Mouse (Mus musculus) hindbrain, embryonic 14.5 days (tissue): Measurements from ENCODE around the gene Kcnj3. TPM values are rescaled to one million over a fixed set of nuclear protein-coding genes. Genes with fewer than 3 reads are reported as not detected.
"Not testable (repeated sequence)": the region's sequence is repeated elsewhere in the genome, so short reads cannot be mapped to it uniquely, and the experiment has no call there.

Source experiments
- ATAC-seq: fragments of 200-750 bp; cut with Nextera tagmentation; 2 replicates; pipeline ENCODE4 v1.8.0; 2017; ENCODE audit warnings: moderate number of reproducible peaks, mild to moderate bottlenecking, moderate TSS enrichment, moderate library complexity; ENCODE audit not compliant: low FRiP score
- DNase-seq: peaks from one replicate; pipeline ENCODE4 v3.0.0-alpha.2; 2015; ENCODE audit warnings: low spot score
- H3K27ac ChIP-seq: fragments of 300-500 bp; sonication (generic); 2 replicates; pipeline ENCODE4 v1.5.1; 2014; ENCODE audit warnings: mild to moderate bottlenecking, moderate library complexity
- H3K27me3 ChIP-seq: fragments of 300-500 bp; sonication (generic); 2 replicates; pipeline ENCODE4 v1.6.1; 2014; ENCODE audit warnings: mild to moderate bottlenecking, low read length, mixed read lengths; ENCODE audit not compliant: control insufficient read depth, insufficient read depth
- H3K36me3 ChIP-seq: fragments of 300-500 bp; sonication (generic); replicated peaks from 2 replicates; pipeline ENCODE4 v1.6.1; 2014; ENCODE audit not compliant: control insufficient read depth, insufficient read depth
- H3K4me1 ChIP-seq: fragments of 300-500 bp; sonication (generic); replicated peaks from 2 replicates; pipeline ENCODE4 v1.6.1; 2014; ENCODE audit warnings: antibody characterized with exemption, low read length, mixed read lengths; ENCODE audit not compliant: control insufficient read depth, insufficient read depth
- H3K4me2 ChIP-seq: fragments of 300-500 bp; sonication (generic); replicated peaks from 2 replicates; pipeline ENCODE4 v1.6.1; 2014; ENCODE audit warnings: mild to moderate bottlenecking, moderate library complexity
- H3K4me3 ChIP-seq: fragments of 300-500 bp; sonication (generic); replicated peaks from 2 replicates; pipeline ENCODE4 v1.5.1; 2014; ENCODE audit warnings: mild to moderate bottlenecking, low read length
- H3K9ac ChIP-seq: fragments of 300-500 bp; sonication (generic); 2 replicates; pipeline ENCODE4 v1.6.1; 2014
- H3K9me3 ChIP-seq: fragments of 300-500 bp; sonication (generic); 2 replicates; pipeline ENCODE4 v1.6.1; 2016; ENCODE audit warnings: low read length; ENCODE audit not compliant: control insufficient read depth
- WGBS: fragments of 180-500 bp; shearing (Covaris S2); extraction: QIAGEN DNeasy Blood & Tissue Kit; methylation state at CpG from one replicate; pipeline ENCODE4 v1.1.7; 2014; 5-methylcytosine and 5-hydroxymethylcytosine counted together
- polyA plus RNA-seq: library from polyadenylated mRNA; unstranded; fragments of >200 nt; fragmentation: Nextera tagmentation; extraction: Ambion mirVana; gene quantifications from 2 replicates; pipeline ENCODE4 v1.2.1, GENCODE M21; 2014

The Kcnj3 gene
- polyA plus RNA-seq, 1 experiment from 2014 or later: 7.8 TPM

DNA sequence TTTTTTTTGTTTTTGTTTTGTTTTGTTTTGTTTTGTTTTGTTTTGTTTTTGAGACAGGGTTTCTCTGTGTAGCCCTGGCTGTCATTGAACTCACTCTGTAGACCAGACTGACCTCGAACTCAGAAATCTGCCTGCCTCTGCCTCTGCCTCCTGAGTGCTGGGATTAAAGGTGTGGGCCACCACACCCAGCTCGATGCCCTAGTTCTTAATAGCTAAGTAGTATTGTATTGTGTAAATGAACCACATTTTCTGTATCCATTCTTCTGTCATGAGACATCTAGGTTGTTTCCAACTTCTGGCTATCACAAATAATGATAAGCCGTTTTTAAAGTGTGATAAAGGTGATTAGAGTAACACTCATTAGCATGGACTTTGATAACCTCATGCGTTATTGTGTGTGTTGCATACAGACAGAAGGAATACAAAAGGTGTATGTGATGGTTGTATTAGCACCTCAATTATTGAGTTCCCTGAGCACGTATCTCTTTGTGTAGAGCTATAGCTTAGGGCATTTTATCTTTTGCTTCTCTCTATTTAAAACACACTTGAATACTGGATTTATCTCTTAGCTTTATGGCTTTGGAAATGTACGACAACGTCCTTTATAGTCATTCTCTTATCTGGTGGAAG lies 49.8 kb downstream of the Kcnj3 start:
- H3K9ac ChIP-seq, H3K36me3 ChIP-seq, H3K27ac ChIP-seq, H3K4me2 ChIP-seq, H3K4me1 ChIP-seq, DNase-seq, H3K9me3 ChIP-seq, H3K27me3 ChIP-seq, H3K4me3 ChIP-seq, ATAC-seq: not testable (repeated sequence)
- 92% methylated on average over 7 of the region's 7 CpGs for WGBS

GRCm38 (mm10) chr2:55503390-55504176 lies 67.8 kb downstream of the Kcnj3 start:
- Histone ChIP-seq H3K4me1 (no peaks in the 10 kb centered on the region), H3K27me3 (no peaks in the 10 kb centered on the region), H3K9me3 (no peaks in the 10 kb centered on the region), H3K36me3 (no peaks in the 10 kb centered on the region), H3K4me3 (no peak overlapping the region), H3K4me2 (no peak overlapping the region), H3K9ac (no peak overlapping the region), H3K27ac (no peak overlapping the region)
- ATAC-seq (no peak), DNase-seq (no peak)
- 79% methylated on average over 9 of the region's 9 CpGs for WGBS

DNA sequence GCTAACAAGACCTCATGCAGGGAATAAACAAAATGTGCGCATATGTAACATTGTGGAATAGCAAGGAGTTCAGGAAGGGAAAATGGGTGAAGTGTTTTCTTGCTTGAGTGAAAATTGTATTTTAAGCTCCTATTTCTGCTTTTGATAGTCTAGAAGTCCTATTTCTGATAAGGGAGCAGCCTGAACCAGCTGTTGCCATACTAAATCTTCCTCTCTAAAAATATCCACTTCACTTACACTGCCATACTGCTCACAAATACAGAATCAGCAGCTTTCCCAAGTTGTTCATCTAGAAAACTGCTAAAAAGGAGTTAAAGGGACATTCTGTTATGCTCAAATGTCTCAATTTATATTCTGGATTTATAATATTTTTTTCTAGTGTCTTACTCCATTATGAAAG lies 69.9 kb downstream of the Kcnj3 start:
- 93% methylated on average over 1 of the region's 1 CpGs for WGBS
- H3K27me3 ChIP-seq: no peaks in the 10 kb centered on the region
- H3K4me3 ChIP-seq: no peak overlapping the region
- H3K4me1 ChIP-seq: no peaks in the 10 kb centered on the region
- ATAC-seq: no peak
- no peak overlapping the region for H3K27ac ChIP-seq
- no peak for DNase-seq
- no peaks in the 10 kb centered on the region for H3K36me3 ChIP-seq
- no peaks in the 10 kb centered on the region for H3K9me3 ChIP-seq
- H3K4me2 ChIP-seq: no peak overlapping the region
- no peak overlapping the region for H3K9ac ChIP-seq

GRCm38 (mm10) chr2:55517297-55517696 lies 81.5 kb downstream of the Kcnj3 start:
- Histone ChIP-seq H3K27ac (no peak overlapping the region), H3K4me1 (no peaks in the 10 kb centered on the region), H3K36me3 (no peaks in the 10 kb centered on the region), H3K4me2 (no peak overlapping the region), H3K9ac (no peak overlapping the region), H3K9me3 (no peaks in the 10 kb centered on the region), H3K4me3 (no peak overlapping the region), H3K27me3 (no peaks in the 10 kb centered on the region)
- ATAC-seq: no peak
- no peak for DNase-seq

DNA sequence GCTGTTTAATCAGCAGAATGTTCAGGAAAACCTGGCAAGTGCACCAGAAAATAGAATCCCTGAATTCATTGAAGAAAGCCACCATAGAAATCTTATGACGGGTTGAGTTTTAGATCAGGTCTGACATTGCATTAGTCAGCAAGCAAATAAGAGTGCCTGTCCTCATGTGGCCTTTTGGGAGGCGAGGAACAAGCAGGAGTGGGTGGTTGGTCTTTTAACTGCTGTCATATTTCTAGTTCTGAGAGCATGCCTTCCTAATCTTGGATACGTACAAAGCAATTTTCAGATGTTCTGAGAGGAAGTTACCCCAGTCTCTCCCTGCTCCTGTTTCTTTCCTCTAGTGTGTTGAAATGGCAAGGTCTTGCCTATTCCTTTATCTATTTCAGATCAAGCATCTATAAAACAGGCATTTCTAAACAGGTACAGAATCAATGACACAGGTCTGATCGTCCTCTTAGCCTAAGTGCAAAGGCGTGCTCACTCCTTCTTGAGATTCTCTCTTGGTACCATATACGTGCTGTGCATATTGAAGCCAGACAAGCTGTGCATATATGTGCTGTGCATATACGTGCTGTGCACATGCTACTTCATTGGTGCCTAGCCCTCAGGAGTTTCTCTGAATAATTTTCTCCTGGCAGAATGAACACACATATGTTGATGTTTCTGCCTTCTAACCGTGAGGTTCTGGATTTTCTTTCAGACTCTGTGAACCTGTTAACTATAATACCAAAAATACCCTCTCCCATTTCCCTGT lies 97.1 kb downstream of the Kcnj3 start:
- no peaks in the 10 kb centered on the region for H3K4me1 ChIP-seq
- no peak overlapping the region for H3K27ac ChIP-seq
- no peaks in the 10 kb centered on the region for H3K9me3 ChIP-seq
- WGBS: 84% methylated on average over 8 of the region's 8 CpGs
- DNase-seq (no peak), ATAC-seq (no peak)
- H3K4me3 ChIP-seq: no peak overlapping the region
- no peak overlapping the region for H3K4me2 ChIP-seq
- H3K9ac ChIP-seq: no peak overlapping the region
- H3K36me3 ChIP-seq: no peaks in the 10 kb centered on the region
- no peaks in the 10 kb centered on the region for H3K27me3 ChIP-seq

GRCm38 (mm10) chr2:55534946-55535345 lies 99.2 kb downstream of the Kcnj3 start:
- H3K36me3 ChIP-seq: no peaks in the 10 kb centered on the region
- DNase-seq (no peak), ATAC-seq (no peak)
- no peak overlapping the region for H3K9ac ChIP-seq
- H3K9me3 ChIP-seq: no peaks in the 10 kb centered on the region
- no peak overlapping the region for H3K4me3 ChIP-seq
- no peaks in the 10 kb centered on the region for H3K27me3 ChIP-seq
- no peak overlapping the region for H3K4me2 ChIP-seq
- WGBS: 74% methylated on average over 2 of the region's 2 CpGs
- H3K27ac ChIP-seq: no peak overlapping the region
- H3K4me1 ChIP-seq: no peaks in the 10 kb centered on the region

GRCm38 (mm10) chr2:55535482-55535881 lies 99.7 kb downstream of the Kcnj3 start:
- no peak for DNase-seq
- no peak overlapping the region for H3K4me3 ChIP-seq
- 86% methylated on average over 1 of the region's 1 CpGs for WGBS

DNA sequence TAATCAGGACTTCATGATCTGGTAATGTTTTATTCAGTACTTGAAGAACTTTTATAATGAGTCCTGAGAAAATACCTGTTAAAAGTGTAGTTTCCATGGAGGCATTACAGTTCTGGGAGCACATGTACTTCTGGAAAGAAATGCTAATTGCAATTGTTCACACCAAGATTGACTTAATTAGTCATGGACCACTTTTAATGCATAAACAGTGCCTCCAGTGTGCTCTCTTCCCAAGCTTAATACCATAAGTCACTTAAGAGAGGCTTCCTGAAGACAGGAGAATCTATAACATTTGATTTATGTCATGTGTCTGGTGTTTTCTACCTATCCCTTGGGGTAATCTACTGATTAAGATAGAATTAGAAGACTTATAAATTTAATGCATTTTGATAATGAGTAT lies 111.8 kb downstream of the Kcnj3 start:
- ATAC-seq (no peak), DNase-seq (no peak)
- no peaks in the 10 kb centered on the region for H3K9me3 ChIP-seq

More at GRCm38 (mm10) chr2:55535482-55535881, 99.7 kb downstream of the Kcnj3 start:
- Histone ChIP-seq H3K27ac (no peak overlapping the region), H3K27me3 (no peaks in the 10 kb centered on the region), H3K4me1 (no peaks in the 10 kb centered on the region), H3K9ac (no peak overlapping the region), H3K36me3 (no peaks in the 10 kb centered on the region), H3K9me3 (no peaks in the 10 kb centered on the region), H3K4me2 (no peak overlapping the region)
- no peak for ATAC-seq

DNA sequence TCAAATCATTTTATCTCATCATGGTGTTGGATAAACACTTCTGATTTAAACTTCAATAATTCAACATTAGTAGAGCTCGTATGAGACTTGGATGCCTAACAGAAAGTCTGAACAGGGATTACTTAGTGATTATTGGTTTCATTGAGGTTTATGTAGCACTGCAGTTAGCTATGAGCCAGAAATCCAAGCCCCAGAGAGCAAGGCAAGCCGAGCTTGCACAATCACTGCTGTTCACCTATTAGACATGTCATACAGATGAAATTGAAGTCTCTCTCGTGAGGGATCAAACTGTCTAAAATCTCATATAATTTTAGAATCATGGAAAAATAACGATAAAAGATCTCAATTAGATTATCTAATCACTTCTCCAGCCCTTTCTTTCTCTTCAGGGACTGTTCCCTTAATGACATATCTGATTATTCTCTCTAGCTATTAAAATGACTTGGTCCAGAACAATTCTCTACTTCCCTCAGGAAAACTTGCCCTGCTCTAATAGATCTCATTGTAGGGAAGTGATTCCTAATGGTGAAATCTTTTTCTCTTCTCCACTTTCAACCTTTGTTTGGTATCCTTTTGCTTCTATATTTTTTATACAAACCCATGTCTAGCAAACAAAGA lies 122.7 kb downstream of the Kcnj3 start:
- H3K4me1 ChIP-seq: no peaks in the 10 kb centered on the region
- no peaks in the 10 kb centered on the region for H3K36me3 ChIP-seq
- DNase-seq (no peak), ATAC-seq (peak; percentile 80)
- H3K4me3 ChIP-seq: no peak overlapping the region
- H3K9me3 ChIP-seq: no peaks in the 10 kb centered on the region
- no peak overlapping the region for H3K27ac ChIP-seq
- no peak overlapping the region for H3K9ac ChIP-seq
- H3K4me2 ChIP-seq: no peak overlapping the region
- 58% methylated on average over 4 of the region's 4 CpGs for WGBS
- no peaks in the 10 kb centered on the region for H3K27me3 ChIP-seq

More for the DNA sequence above, 111.8 kb downstream of the Kcnj3 start:
- H3K27me3 ChIP-seq: no peaks in the 10 kb centered on the region
- H3K9ac ChIP-seq: no peak overlapping the region
- no peak overlapping the region for H3K4me3 ChIP-seq
- no peak overlapping the region for H3K27ac ChIP-seq
- no peak overlapping the region for H3K4me2 ChIP-seq
- H3K4me1 ChIP-seq: no peaks in the 10 kb centered on the region
- no peaks in the 10 kb centered on the region for H3K36me3 ChIP-seq
